Mouse (Mus musculus) heart, postnatal 0 days (tissue): ENCODE data around the gene Gm11555.

Source experiments
- CTCF ChIP-seq: IDR thresholded peaks from 2 replicates; pipeline ENCODE4 v1.5.1; 2016; ENCODE audit warnings: antibody characterized with exemption, control low read depth, low read depth
- EP300 ChIP-seq: IDR thresholded peaks from 2 replicates; pipeline ENCODE4 v1.6.1; 2016; ENCODE audit warnings: antibody characterized with exemption, low read depth

- TF ChIP-seq CTCF (no peak), EP300 (no peak)
Observed at GRCm38 (mm10) chr11:99644351-99644750, 5.7 kb downstream of the Gm11555 start.
